Mouse (Mus musculus) liver, embryonic 14.5 days (tissue): ENCODE measurements around the gene Pstk.
A peak's percentile ranks its signal among the peaks of the same experiment; 100 is the strongest.

Experiments used
- CTCF ChIP-seq: IDR thresholded peaks from 2 replicates; pipeline ENCODE4 v1.5.1; 2016; ENCODE audit warnings: antibody characterized with exemption, low read depth, control low read depth
- EP300 ChIP-seq: IDR thresholded peaks from 2 replicates; pipeline ENCODE4 v1.6.1; 2016; ENCODE audit warnings: antibody characterized with exemption, low read depth

GRCm38 (mm10) chr7:131432244-131432643, 61.3 kb downstream of the Pstk start:
- TF ChIP-seq CTCF (peak; percentile 59), EP300 (no peak)
